Mouse (Mus musculus): Measurements from ENCODE around the gene Pdlim5. TPM values are rescaled to one million over a fixed set of nuclear protein-coding genes. Genes with fewer than 3 reads are reported as not detected.

Gene Pdlim5
- polyA plus RNA-seq, 1 experiment from 2014 or later = 24.5 TPM

- no peak for ATAC-seq
- H3K9ac ChIP-seq (ENCODE audit: low read depth, low read length) = no peak overlapping the region
- no peaks in the 10 kb centered on the region for H3K36me3 ChIP-seq (ENCODE audit: control insufficient read depth, insufficient read depth)
- H3K27ac ChIP-seq (ENCODE audit: low read depth, low read length) = no peak overlapping the region
- TF ChIP-seq CTCF (IDR thresholded peaks at IDR 0.05; ENCODE audit: low read depth) = no peak
- H3K4me3 ChIP-seq (ENCODE audit: low read depth, low read length) = no peak overlapping the region
- 56% methylated on average over 2 of the region's 2 CpGs for WGBS
- H3K4me1 ChIP-seq (replicated peaks; ENCODE audit: control insufficient read depth, insufficient read depth, low read length) = no peaks in the 10 kb centered on the region
- no peaks in the 10 kb centered on the region for H3K9me3 ChIP-seq (ENCODE audit: control insufficient read depth)
- H3K27me3 ChIP-seq (replicated peaks; ENCODE audit: control insufficient read depth, insufficient read depth, low read length) = no peaks in the 10 kb centered on the region
- no peak overlapping the region for H3K4me2 ChIP-seq (replicated peaks; ENCODE audit: low read depth)
These were observed 85.0 kb downstream of the Pdlim5 start for GRCm38 (mm10) chr3:142310446-142310845.

GRCm38 (mm10) chr3:142295287-142295676 is 100.2 kb downstream of the Pdlim5 start:
- no peak overlapping the region for H3K4me2 ChIP-seq (replicated peaks; ENCODE audit: low read depth)
- peaks cover 6% of the 10 kb centered on the region; the same call in 1 of the 2 replicates for H3K36me3 ChIP-seq (ENCODE audit: control insufficient read depth, insufficient read depth)
- no peak for TF ChIP-seq CTCF (IDR thresholded peaks at IDR 0.05; ENCODE audit: low read depth)
- no peak overlapping the region for H3K9ac ChIP-seq (ENCODE audit: low read depth, low read length)
- no peak overlapping the region for H3K4me3 ChIP-seq (ENCODE audit: low read depth, low read length)
- no peaks in the 10 kb centered on the region for H3K9me3 ChIP-seq (ENCODE audit: control insufficient read depth)
- ATAC-seq = no peak; the same call in 1 of the 2 replicates
- no peaks in the 10 kb centered on the region for H3K27me3 ChIP-seq (replicated peaks; ENCODE audit: control insufficient read depth, insufficient read depth, low read length)
- no peak overlapping the region for H3K27ac ChIP-seq (ENCODE audit: low read depth, low read length)
- WGBS = 86% methylated on average over 7 of the region's 7 CpGs
- no peaks in the 10 kb centered on the region for H3K4me1 ChIP-seq (replicated peaks; ENCODE audit: control insufficient read depth, insufficient read depth, low read length)

DNA sequence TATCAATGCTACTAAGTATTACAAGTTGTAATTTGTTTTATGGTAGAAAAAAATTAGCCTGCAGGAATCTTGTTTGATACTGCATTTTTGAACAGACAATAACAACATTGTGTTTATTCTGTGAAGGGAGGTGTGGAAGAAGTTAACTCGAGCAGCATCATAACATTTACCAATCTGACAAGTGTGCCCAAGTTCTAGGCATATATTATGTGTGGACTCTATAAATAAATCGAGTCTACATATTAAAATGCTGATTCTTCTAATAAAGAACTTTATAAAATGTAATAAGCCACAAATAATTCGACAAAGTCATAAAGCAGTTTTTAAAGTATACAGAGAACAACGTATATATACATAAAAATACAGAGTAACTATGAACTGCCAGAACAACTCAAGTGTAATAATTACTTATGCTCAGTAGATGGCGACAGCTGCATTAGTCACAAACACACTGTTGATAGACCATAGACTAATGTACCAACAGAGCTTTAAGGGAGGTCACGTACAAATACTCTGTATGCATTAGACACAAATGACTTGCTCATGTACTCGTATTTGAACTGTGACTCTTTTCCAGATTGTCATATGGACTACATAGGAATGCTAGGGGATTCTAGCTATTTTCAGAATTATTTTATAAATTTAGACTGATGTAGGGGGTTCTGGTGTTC is 100.7 kb downstream of the Pdlim5 start:
- ATAC-seq = peak; percentile 53
- H3K27me3 ChIP-seq (replicated peaks; ENCODE audit: control insufficient read depth, insufficient read depth, low read length) = no peaks in the 10 kb centered on the region
- no peak overlapping the region for H3K9ac ChIP-seq (ENCODE audit: low read depth, low read length)
- 19% methylated on average over 7 of the region's 7 CpGs for WGBS
- no peaks in the 10 kb centered on the region for H3K4me1 ChIP-seq (replicated peaks; ENCODE audit: control insufficient read depth, insufficient read depth, low read length)
- TF ChIP-seq CTCF (IDR thresholded peaks at IDR 0.05; ENCODE audit: low read depth) = peak; percentile 91
- no peak overlapping the region for H3K27ac ChIP-seq (ENCODE audit: low read depth, low read length)
- peaks cover 6% of the 10 kb centered on the region; the same call in 1 of the 2 replicates for H3K36me3 ChIP-seq (ENCODE audit: control insufficient read depth, insufficient read depth)
- no peak overlapping the region for H3K4me3 ChIP-seq (ENCODE audit: low read depth, low read length)
- no peak overlapping the region for H3K4me2 ChIP-seq (replicated peaks; ENCODE audit: low read depth)
- no peaks in the 10 kb centered on the region for H3K9me3 ChIP-seq (ENCODE audit: control insufficient read depth)

GRCm38 (mm10) chr3:142293561-142293960 is 101.9 kb downstream of the Pdlim5 start:
- Histone ChIP-seq H3K9ac (ENCODE audit: low read depth, low read length) (no peak overlapping the region), H3K27ac (ENCODE audit: low read depth, low read length) (no peak overlapping the region), H3K4me3 (ENCODE audit: low read depth, low read length) (no peak overlapping the region), H3K27me3 (replicated peaks; ENCODE audit: control insufficient read depth, insufficient read depth, low read length) (no peaks in the 10 kb centered on the region), H3K4me2 (replicated peaks; ENCODE audit: low read depth) (no peak overlapping the region), H3K36me3 (ENCODE audit: control insufficient read depth, insufficient read depth) (no peaks in the 10 kb centered on the region), H3K4me1 (replicated peaks; ENCODE audit: control insufficient read depth, insufficient read depth, low read length) (no peaks in the 10 kb centered on the region), H3K9me3 (ENCODE audit: control insufficient read depth) (no peaks in the 10 kb centered on the region)
- no peak for ATAC-seq
- no peak for TF ChIP-seq CTCF (IDR thresholded peaks at IDR 0.05; ENCODE audit: low read depth)
- WGBS = 82% methylated on average over 7 of the region's 7 CpGs

DNA sequence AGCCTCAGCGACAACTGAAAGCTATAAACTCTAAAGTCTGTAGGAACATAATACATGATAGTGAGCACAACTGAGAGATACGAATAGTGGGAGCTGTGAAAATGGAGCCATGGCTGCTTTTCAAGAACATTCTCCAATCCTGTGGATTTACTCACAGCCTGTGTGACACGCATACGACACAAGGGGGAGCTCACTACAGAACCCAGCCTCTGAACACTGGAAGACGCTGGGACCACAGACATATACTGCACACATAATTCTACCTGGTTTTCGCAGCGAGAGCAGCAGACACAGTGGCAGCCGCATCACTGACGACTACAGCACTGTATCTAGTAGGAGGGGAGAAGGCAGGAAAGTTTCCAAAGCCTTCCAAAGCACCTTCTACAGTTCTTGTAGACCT is 112.8 kb downstream of the Pdlim5 start:
- peak; percentile 67 for ATAC-seq

DNA sequence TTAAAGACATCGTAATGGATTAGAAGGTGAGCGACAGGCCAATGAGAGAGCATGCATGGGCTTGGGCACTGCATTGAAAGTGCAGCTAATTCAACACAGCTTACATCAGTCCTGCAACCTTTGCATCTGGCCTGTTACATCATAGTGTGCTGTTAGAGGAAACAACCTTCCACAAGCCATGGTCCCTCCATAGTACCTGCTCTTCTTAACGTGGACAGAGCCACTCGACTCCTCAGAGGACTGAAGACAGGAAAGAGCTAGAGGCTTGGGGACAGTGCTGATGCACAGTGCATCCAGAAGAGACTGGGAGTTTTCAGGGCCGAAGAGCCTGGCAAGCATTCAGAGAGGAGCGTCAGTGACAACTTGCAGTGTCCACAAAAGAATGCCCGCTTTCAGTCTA is 113.8 kb downstream of the Pdlim5 start:
- Histone ChIP-seq H3K4me3 (ENCODE audit: low read depth, low read length) (no peak overlapping the region), H3K27me3 (replicated peaks; ENCODE audit: control insufficient read depth, insufficient read depth, low read length) (no peaks in the 10 kb centered on the region), H3K9ac (ENCODE audit: low read depth, low read length) (no peak overlapping the region), H3K36me3 (ENCODE audit: control insufficient read depth, insufficient read depth) (peaks cover 13% of the 10 kb centered on the region), H3K4me1 (replicated peaks; ENCODE audit: control insufficient read depth, insufficient read depth, low read length) (no peaks in the 10 kb centered on the region; the same call in 1 of the 2 replicates), H3K9me3 (ENCODE audit: control insufficient read depth) (no peaks in the 10 kb centered on the region), H3K27ac (ENCODE audit: low read depth, low read length) (no peak overlapping the region), H3K4me2 (replicated peaks; ENCODE audit: low read depth) (no peak overlapping the region)
- 83% methylated on average over 7 of the region's 7 CpGs for WGBS
- ATAC-seq = no peak
- no peak for TF ChIP-seq CTCF (IDR thresholded peaks at IDR 0.05; ENCODE audit: low read depth)

More for the DNA sequence above, 112.8 kb downstream of the Pdlim5 start:
- H3K4me1 ChIP-seq (replicated peaks; ENCODE audit: control insufficient read depth, insufficient read depth, low read length) = no peaks in the 10 kb centered on the region; the same call in 1 of the 2 replicates
- no peak overlapping the region for H3K27ac ChIP-seq (ENCODE audit: low read depth, low read length)
- peak; percentile 83 for TF ChIP-seq CTCF (IDR thresholded peaks at IDR 0.05; ENCODE audit: low read depth)
- H3K9me3 ChIP-seq (ENCODE audit: control insufficient read depth) = no peaks in the 10 kb centered on the region
- 0 out of 2 replicates have a peak overlapping the region, but pooled peaks have one; percentile 9 for H3K4me3 ChIP-seq (ENCODE audit: low read depth, low read length)
- peaks cover 3% of the 10 kb centered on the region; the same call in 1 of the 2 replicates for H3K36me3 ChIP-seq (ENCODE audit: control insufficient read depth, insufficient read depth)
- peak overlapping the region; percentile 45 for H3K4me2 ChIP-seq (replicated peaks; ENCODE audit: low read depth)
- 39% methylated on average over 9 of the region's 9 CpGs for WGBS
- no peaks in the 10 kb centered on the region for H3K27me3 ChIP-seq (replicated peaks; ENCODE audit: control insufficient read depth, insufficient read depth, low read length)
- no peak overlapping the region for H3K9ac ChIP-seq (ENCODE audit: low read depth, low read length)
